28 mouse cellular contexts compared by ENCODE assay signal in the genomic region with DNA sequence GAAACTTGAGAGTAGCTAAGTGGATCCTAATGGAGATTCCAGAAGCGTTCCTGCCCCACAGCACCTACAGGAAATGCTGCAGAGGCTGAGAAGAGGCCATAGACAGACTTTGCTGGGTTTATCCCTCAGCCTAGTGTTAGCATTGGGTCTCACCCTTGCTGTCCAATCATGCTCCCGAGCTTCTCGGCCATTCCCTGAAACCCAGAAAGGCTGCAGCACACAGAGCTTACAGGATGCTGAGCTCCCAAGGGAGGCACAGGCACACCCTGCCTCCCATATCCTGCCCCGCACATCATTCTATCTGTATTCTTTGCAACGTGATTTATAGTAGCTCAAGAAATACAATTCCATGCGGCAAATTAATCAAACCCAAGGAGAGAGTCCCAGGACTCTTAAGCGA. TPM values are rescaled to one million over a fixed set of nuclear protein-coding genes. Genes with fewer than 3 reads are reported as not detected.
DNase-seq lines count a peak whose midpoint lies in the region; ATAC-seq and TF ChIP-seq lines count a peak whose summit lies in the region.
"Had no signal": no experiment of that assay in that cellular context is flagged by ENCODE, and none has a peak within 500 bp of the region (broad histone marks: within the 10 kb centered on the region; RNA-seq: fewer than 3 reads in every experiment).

No protein-coding gene starts in this region.

- H3K9me3 ChIP-seq in kidney, embryonic 14.5 days (ENCODE audit: control insufficient read depth, low read length): no peaks in the 10 kb centered on the region
- no peaks in the 10 kb centered on the region for H3K9me3 ChIP-seq in stomach, postnatal 0 days (ENCODE audit: control insufficient read depth, low read length)
- H3K9me3 ChIP-seq in limb, embryonic 10.5 days (replicated peaks): no peaks in the 10 kb centered on the region
- H3K9me3 ChIP-seq: embryonic facial prominence, embryonic 15.5 days; forebrain, embryonic 15.5 days; megakaryocyte, embryonic 14.5 days; midbrain, embryonic 15.5 days; neural tube, embryonic 13.5 days had no signal

- DNase-seq in kidney, adult 11 months: no peak
- peak; percentile 8 for DNase-seq in lung, postnatal 10 days
- DNase-seq in lung, adult 2 months: no peak
- peak; percentile 37 to 38 for DNase-seq in heart, postnatal 10 days
- DNase-seq in stomach, postnatal 0 days (ENCODE audit: low spot score): no peak
- no peak for DNase-seq in cerebellum, adult 9-10 months
- no peak for DNase-seq in limb, embryonic 10.5 days (ENCODE audit: low spot score)
- DNase-seq: adrenal gland, postnatal 10 days; cerebellum, adult 18-20 months; cerebellum, postnatal 25 days; embryo, embryonic 11 days; gastrocnemius, postnatal 14 days; left cerebral cortex, postnatal 4 days; lung, postnatal 14 days; retina, postnatal 1 day; right cerebral cortex, postnatal 25 days; spleen, adult 18-20 months; thymus, postnatal 14 days had no signal

- H3K36me3 ChIP-seq in kidney, embryonic 14.5 days (ENCODE audit: control insufficient read depth, insufficient read depth, low read length): peaks cover 53% of the 10 kb centered on the region
- H3K36me3 ChIP-seq in stomach, postnatal 0 days (ENCODE audit: control insufficient read depth, insufficient read depth, low read length): peaks cover 14% of the 10 kb centered on the region
- H3K36me3 ChIP-seq in limb, embryonic 10.5 days: peaks cover 87% of the 10 kb centered on the region

- H3K27ac ChIP-seq in kidney, embryonic 14.5 days (ENCODE audit: low read depth, low read length): peak overlapping the region; percentile 69
- 0 out of 2 replicates have a peak overlapping the region, but pooled peaks have one; percentile 13 for H3K27ac ChIP-seq in stomach, postnatal 0 days (replicated peaks)
- H3K27ac ChIP-seq in limb, embryonic 10.5 days: no peak overlapping the region
- H3K27ac ChIP-seq: embryonic facial prominence, embryonic 15.5 days; forebrain, embryonic 15.5 days; hindbrain, embryonic 14.5 days; left cerebral cortex, adult 2 months; midbrain, embryonic 15.5 days; neural tube, embryonic 13.5 days had no signal

- no peak for TF ChIP-seq EP300 in stomach, postnatal 0 days (optimal IDR thresholded peaks at IDR 0.05)

- ATAC-seq in kidney, embryonic 14.5 days (ENCODE audit: low FRiP score, low TSS enrichment): peak; percentile 58; the same call in 1 of the 2 replicates
- ATAC-seq in stomach, postnatal 0 days (ENCODE audit: low FRiP score, low TSS enrichment): no peak
- ATAC-seq: activated CD4-positive, CD25-positive, alpha-beta regulatory T cell, adult 4 months; forebrain, embryonic 15.5 days; inflammation-experienced regulatory T-cells, adult 6 months; midbrain, embryonic 15.5 days had no signal

- H3K4me1 ChIP-seq in kidney, embryonic 14.5 days (ENCODE audit: control insufficient read depth, insufficient read depth, low read length): peaks cover 23% of the 10 kb centered on the region
- 0 out of 2 replicates have a peak, but pooled peaks cover 3% of the 10 kb centered on the region for H3K4me1 ChIP-seq in lung, adult 2 months (ENCODE audit: control insufficient read depth, insufficient read depth, low read length)
- H3K4me1 ChIP-seq in stomach, postnatal 0 days (replicated peaks; ENCODE audit: control insufficient read depth, insufficient read depth): no peaks in the 10 kb centered on the region
- 0 out of 2 replicates have a peak, but pooled peaks cover 4% of the 10 kb centered on the region for H3K4me1 ChIP-seq in limb, embryonic 10.5 days
- H3K4me1 ChIP-seq: forebrain, embryonic 15.5 days; midbrain, embryonic 15.5 days had no signal

- intact Hi-C loops in heart, postnatal 10 days (cut with DNase I): no loop called here

- TF ChIP-seq POLR2A in lung, adult 2 months (IDR thresholded peaks at IDR 0.05; ENCODE audit: borderline replicate concordance, extremely low read depth, low read depth, low read length): no peak

- no peak for TF ChIP-seq CTCF in lung, adult 2 months (IDR thresholded peaks at IDR 0.05; ENCODE audit: insufficient read depth, low read length)
- no peak for TF ChIP-seq CTCF in stomach, postnatal 0 days (IDR thresholded peaks at IDR 0.05; ENCODE audit: low read depth)

- no peaks in the 10 kb centered on the region for H3K27me3 ChIP-seq in kidney, embryonic 14.5 days (ENCODE audit: control insufficient read depth, insufficient read depth, low read length)
- no peaks in the 10 kb centered on the region for H3K27me3 ChIP-seq in stomach, postnatal 0 days (ENCODE audit: control insufficient read depth, insufficient read depth, low read length)
- H3K27me3 ChIP-seq in limb, embryonic 10.5 days (ENCODE audit: low read depth, poor library complexity, severe bottlenecking): no peaks in the 10 kb centered on the region
- H3K27me3 ChIP-seq: embryonic facial prominence, embryonic 15.5 days; forebrain, embryonic 15.5 days; megakaryocyte, embryonic 14.5 days; midbrain, embryonic 15.5 days; neural tube, embryonic 13.5 days had no signal

- WGBS in kidney, embryonic 14.5 days: 20% methylated on average over 7 of the region's 7 CpGs
- WGBS in lung, adult 2 months: 51% methylated on average over 7 of the region's 7 CpGs
- 67% methylated on average over 7 of the region's 7 CpGs for WGBS in stomach, postnatal 0 days
- WGBS in limb, embryonic 10.5 days: 79% methylated on average over 7 of the region's 7 CpGs

- H3K4me2 ChIP-seq in kidney, embryonic 14.5 days (replicated peaks; ENCODE audit: low read depth, low read length): no peak overlapping the region
- no peak overlapping the region for H3K4me2 ChIP-seq in stomach, postnatal 0 days (replicated peaks; ENCODE audit: low read depth)
- H3K4me2 ChIP-seq: embryonic facial prominence, embryonic 15.5 days; forebrain, embryonic 15.5 days; hindbrain, embryonic 14.5 days; midbrain, embryonic 15.5 days; neural tube, embryonic 13.5 days had no signal

- H3K9ac ChIP-seq in kidney, embryonic 14.5 days (ENCODE audit: low read depth, low read length): 0 out of 2 replicates have a peak overlapping the region, but pooled peaks have one; percentile 7
- no peak overlapping the region; the same call in 1 of the 2 replicates for H3K9ac ChIP-seq in stomach, postnatal 0 days (ENCODE audit: low read length)
- H3K9ac ChIP-seq: embryonic facial prominence, embryonic 15.5 days; forebrain, embryonic 15.5 days; hindbrain, embryonic 14.5 days; midbrain, embryonic 15.5 days; neural tube, embryonic 13.5 days had no signal

- H3K4me3 ChIP-seq in kidney, embryonic 14.5 days (ENCODE audit: low read length): no peak overlapping the region
- no peak overlapping the region for H3K4me3 ChIP-seq in lung, adult 2 months (replicated peaks; ENCODE audit: extremely low read depth, low read depth, low read length)
- no peak overlapping the region for H3K4me3 ChIP-seq in stomach, postnatal 0 days (ENCODE audit: low read depth, low read length)
- H3K4me3 ChIP-seq in limb, embryonic 10.5 days: no peak overlapping the region
- H3K4me3 ChIP-seq: embryonic facial prominence, embryonic 15.5 days; forebrain, embryonic 15.5 days; left cerebral cortex, adult 2 months; megakaryocyte, embryonic 14.5 days; midbrain, embryonic 15.5 days; neural tube, embryonic 13.5 days had no signal

RNA-seq across cellular contexts. Expression of a gene that starts 13.9 kb away (rescaled TPM):
- 18.9 and 30.4 TPM in 2 replicates for polyA plus RNA-seq in kidney, embryonic 14.5 days (2014; fragmentation: Nextera tagmentation; extraction: Ambion mirVana)
- polyA plus RNA-seq in lung, adult 2 months (2012; rRNA removed): 27.0 and 31.2 TPM in 2 replicates
- total RNA-seq in heart, postnatal 10 days (2021): 10 to 100 TPM; 55.6 to 64.8 TPM
- 5.9 and 6.1 TPM in 2 replicates for polyA plus RNA-seq in stomach, postnatal 0 days (2015; fragmentation: Nextera tagmentation; extraction: Ambion mirVana)
- 18.5 and 18.8 TPM in 2 replicates for polyA plus RNA-seq in limb, embryonic 10.5 days (2016; fragmentation: Nextera tagmentation; extraction: Ambion mirVana)

Comparison
In these comparisons a context has a peak if more than half of its experiments do, and no peak if none do; other contexts are left out.
1. DNase-seq: peak in lung, postnatal 10 days (single experiment) and heart, postnatal 10 days (2 of 2); none in kidney, adult 11 months (single experiment), lung, adult 2 months (single experiment), stomach, postnatal 0 days (single experiment), cerebellum, adult 9-10 months (single experiment) and limb, embryonic 10.5 days (single experiment).